Mouse (Mus musculus) ES-E14 (cell line): ENCODE results near the gene Nap1l1.

Experiments used
- CHD2 ChIP-seq: IDR thresholded peaks from 2 replicates; pipeline ENCODE4 v1.6.1; 2014; ENCODE audit warnings: mild to moderate bottlenecking, low read depth, low read length, inconsistent platforms
- HCFC1 ChIP-seq: IDR thresholded peaks from 2 replicates; pipeline ENCODE4 v1.6.1; 2012; ENCODE audit warnings: low read length, inconsistent platforms, borderline replicate concordance; ENCODE audit not compliant: insufficient read depth
- ZC3H11A ChIP-seq: IDR thresholded peaks from 2 replicates; pipeline ENCODE4 v1.6.1; 2012; ENCODE audit warnings: low read depth, mild to moderate bottlenecking, inconsistent platforms, low read length, borderline replicate concordance
- ZNF384 ChIP-seq: IDR thresholded peaks from 2 replicates; pipeline ENCODE4 v1.6.1; 2012; ENCODE audit warnings: low read depth, low read length, inconsistent platforms

GRCm38 (mm10) chr10:111472686-111473510 lies at the start of gene Nap1l1:
- TF ChIP-seq CHD2, result no peak
- TF ChIP-seq ZC3H11A, result no peak
- no peak for TF ChIP-seq HCFC1
- no peak for TF ChIP-seq ZNF384
